Mouse (Mus musculus) frontal cortex, postnatal 25 days (tissue): ENCODE measurements around the gene 3110009E18Rik.

Source experiments
- DNase-seq, 2 experiments: peaks; one replicate each; pipeline ENCODE4 v3.0.0; 2022; ENCODE audit warnings: low spot score in 2 of 2

3110009E18Rik gene

GRCm38 (mm10) chr1:120120969-120121811 is at the start of gene 3110009E18Rik, which contains the start of gene Dbi:
TSS of gene 3110009E18Rik (plus strand) at chr1:120121187.
TSS of gene Dbi (minus strand) at chr1:120121078.
- peak; percentile 90 to 95 for DNase-seq

DNA sequence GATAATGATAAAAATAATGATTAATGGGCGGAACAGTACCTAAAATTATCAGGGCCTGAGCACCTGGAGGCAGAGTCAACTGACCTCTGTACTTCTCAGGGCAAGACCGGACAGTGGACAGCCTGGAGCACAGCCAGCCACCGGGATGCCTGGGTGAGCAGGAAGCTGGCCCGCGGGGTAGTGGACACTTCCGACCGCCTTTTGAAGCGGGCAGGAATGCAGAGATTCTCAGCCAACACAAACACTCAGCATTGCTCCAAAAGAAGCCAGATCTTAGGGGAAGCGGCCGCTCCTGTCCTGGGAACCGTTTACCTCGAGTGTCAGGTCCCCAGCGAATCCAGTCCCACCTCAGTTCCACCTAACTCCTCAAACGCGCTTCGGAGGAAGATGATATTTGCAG is 48.1 kb upstream of the 3110009E18Rik start:
- no peak for DNase-seq

- DNase-seq = no peak
These were observed 47.3 kb upstream of the 3110009E18Rik start, which contains the start of gene Tmem37 for GRCm38 (mm10) chr1:120073519-120074306. TSS of gene Tmem37 (minus strand) at chr1:120074074.

DNA sequence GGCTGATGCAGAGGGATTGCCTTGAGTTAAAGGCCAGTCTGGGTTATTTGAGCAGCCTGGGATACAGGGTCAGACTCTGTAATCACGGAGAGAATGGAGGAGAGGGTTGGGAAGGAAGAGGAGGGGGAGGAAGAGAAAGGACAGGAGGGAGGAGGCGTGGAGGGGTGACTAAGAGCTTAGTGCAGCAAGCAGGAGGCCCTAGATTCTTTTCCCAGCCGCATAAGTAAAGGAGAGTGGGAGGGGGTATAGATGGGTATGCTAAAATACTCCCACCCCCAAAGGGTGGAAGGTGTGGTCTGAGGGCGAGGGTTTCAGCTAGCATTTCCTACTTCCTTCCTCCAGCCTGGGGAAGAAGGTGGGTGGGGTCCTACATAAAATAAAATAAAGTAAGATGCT is 46.7 kb upstream of the 3110009E18Rik start:
- DNase-seq = no peak

GRCm38 (mm10) chr1:120074931-120075330 is 46.1 kb upstream of the 3110009E18Rik start:
- DNase-seq = no peak

DNA sequence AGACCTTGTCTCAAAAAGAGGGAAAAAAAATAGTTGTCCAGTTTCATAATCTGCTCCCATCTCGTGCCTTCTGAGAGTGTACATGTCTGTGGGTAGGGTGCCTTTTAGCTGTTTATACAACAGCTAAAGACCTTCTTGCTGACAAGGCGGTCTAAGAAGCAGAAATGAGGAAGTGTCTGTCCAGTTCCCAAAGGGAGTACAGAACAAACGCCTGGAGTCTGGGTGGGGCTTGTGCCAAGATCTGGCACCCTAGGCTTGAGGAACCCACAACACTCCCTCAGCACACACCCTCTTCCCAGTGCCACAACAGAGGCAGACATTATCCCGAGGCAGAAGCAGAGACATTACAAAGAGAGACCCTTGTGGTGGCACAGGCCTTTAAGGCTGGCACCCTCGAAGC is 45.5 kb upstream of the 3110009E18Rik start:
- DNase-seq = no peak

- no peak for DNase-seq
These were observed 43.1 kb upstream of the 3110009E18Rik start for GRCm38 (mm10) chr1:120077746-120078410.

- DNase-seq = no peak
These were observed 40.4 kb upstream of the 3110009E18Rik start for GRCm38 (mm10) chr1:120080632-120081031.

DNA sequence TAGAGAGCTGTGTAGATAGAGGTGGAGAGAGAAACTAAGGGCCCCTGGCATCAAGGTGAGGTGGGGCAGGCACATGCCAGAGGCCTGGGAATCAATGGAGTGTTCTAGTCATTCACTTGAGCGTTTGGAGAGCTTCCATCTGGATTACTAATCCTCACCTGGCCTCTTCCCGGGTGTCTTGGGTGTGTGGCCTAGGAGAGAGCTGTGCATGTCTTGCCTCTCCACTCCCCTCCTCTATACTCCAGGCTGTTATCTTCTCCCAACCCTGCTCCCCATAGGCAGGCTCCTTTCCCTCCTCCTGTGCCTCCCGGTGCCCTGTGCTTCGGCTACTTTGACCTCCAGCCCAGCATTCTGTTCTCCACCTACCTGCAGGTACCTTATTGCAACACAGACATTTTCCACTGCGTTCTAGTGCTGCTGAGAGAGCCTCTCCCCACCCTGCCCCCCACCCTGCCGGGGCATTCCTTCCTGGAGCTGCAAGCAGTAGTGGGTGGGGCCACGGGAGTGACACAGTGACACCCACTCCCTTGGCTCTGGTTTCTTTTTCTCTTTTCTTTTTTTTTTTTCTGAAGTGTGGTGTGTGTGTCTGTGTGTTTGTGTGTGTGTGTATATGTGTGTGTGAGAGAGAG is 37.9 kb upstream of the 3110009E18Rik start:
- DNase-seq = no peak

DNA sequence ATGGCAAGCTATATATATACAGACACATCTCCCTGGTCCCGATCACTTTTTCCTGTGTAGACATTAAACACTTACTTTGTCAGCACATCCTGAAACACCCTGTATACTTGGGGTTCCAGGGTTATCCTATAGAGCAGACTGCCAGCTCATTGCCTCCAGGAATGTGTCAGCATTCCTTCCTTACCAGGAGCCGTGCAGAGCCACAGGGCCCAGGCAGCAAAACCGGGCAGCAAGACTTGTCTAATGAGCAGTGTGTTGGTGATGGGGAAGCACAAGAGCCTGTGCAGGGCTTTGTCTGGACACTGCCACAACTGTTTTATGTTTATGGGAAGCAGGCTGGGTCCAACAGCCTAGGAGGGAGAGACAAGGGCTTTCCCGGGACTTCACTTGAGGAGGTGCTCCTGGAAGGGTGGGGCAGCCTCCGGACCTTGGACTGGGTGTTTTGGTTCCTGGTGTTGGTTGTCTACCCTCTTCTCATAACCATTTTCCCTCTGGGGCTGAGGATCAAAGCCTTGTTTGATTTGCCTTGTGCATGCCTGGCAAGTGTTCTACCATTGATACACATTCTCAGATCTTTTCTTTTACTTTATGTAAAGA is 37.0 kb upstream of the 3110009E18Rik start:
- no peak for DNase-seq

DNA sequence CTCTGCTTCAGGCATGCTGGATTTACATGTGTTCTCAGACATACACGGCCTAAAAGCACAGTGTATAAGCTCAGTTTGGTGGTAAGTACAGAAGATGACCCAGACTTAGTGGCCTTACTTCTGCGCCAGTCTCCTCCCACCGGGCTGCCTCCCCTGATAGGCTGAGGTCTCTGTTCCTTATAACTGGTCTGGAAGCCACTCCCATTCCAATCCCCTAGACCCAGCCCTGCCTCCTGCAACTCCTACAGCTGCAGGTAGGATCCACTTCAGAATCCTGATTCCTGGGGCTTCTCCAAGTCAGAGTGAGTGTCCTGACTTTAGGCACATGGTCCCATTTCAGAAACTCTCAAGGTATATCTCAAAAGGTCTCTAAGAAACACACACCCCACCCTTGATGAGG is 35.3 kb upstream of the 3110009E18Rik start:
- DNase-seq = no peak

- no peak for DNase-seq
These were observed 34.3 kb upstream of the 3110009E18Rik start for GRCm38 (mm10) chr1:120086644-120087043.

DNA sequence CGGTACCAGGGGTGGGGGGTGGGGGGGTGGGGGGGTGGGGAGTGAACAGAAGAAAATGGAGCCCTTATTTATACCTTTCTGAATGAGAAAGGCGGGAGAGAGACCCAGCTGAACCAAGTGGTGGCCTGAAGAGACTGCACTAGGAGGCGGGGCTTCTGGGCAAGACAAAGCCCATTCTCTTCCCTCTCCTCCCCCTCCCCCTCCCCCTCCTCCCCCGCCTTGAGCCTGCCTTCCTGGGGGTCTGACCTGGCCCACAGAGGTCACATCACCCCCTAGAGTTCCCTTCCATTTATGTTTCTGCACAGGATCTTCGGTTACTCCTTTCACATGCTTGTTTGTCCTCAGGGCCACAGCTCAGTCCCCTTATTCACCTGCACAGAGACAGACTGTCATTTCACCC is 31.8 kb upstream of the 3110009E18Rik start:
- no peak for DNase-seq

DNA sequence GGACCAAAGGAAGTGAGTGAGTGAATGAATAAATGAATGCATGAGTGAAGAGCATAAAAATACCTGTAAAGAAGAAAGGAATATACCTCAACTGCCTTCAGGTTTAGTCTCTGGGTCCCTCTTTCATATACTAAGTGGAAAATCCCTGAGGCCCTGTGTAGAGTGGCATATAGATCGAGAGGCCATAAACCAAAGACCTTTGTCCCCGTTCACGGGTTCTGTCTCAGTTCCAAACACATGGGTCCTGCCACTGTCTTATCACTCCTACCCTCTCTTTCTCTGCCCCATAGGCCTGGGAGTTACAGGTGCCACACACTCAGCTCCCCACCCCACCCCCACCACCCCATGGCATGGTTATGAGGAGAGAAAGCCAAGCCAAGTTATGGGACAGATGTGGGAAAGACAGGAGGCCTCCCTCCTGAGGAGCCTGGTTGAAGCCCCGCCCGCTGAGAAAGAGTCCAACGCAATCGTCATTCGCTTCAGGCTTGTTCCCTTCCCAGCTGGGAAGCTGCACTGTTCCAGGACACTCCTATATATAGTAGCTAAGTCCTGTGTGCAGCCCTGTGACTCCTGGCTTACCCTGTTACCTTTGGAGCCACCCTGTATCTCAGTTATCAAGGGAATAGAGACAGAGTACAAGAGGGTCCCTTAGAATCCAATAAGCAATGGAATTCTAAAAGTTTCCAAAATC is 30.0 kb upstream of the 3110009E18Rik start:
- DNase-seq = no peak

DNA sequence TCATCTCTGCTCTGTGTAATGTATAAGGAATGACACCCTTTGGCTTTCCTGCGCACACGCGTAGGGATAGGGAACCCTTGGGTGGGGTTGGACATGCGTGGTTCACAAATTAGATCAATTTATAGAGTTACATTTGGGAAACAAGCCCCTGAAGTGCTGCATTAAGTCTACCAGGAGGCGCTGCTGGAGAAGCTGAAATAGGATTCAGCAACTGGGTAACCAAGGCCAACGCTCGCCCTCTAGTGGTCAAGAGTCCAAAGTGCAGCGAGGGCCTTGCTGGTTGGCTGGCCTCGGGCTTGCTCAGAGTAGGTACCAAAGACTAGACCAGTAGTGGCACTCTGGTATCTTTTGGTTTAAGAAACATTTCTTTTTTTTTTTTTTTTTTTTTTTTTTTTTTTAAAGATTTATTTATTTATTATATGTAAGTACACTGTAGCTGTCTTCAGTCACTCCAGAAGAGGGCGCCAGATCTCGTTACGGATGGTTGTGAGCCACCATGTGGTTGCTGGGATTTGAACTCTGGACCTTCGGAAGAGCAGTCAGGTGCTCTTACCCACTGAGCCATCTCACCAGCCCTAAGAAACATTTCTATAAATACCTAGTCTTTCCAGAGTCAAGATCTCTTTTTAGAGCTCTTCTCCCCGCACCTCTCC is 27.4 kb upstream of the 3110009E18Rik start:
- peak; percentile 84 for DNase-seq

- no peak for DNase-seq
These were observed 26.1 kb upstream of the 3110009E18Rik start for GRCm38 (mm10) chr1:120094920-120095319.

GRCm38 (mm10) chr1:120098327-120098726 is 22.7 kb upstream of the 3110009E18Rik start:
- DNase-seq = peak; percentile 71 to 78

DNA sequence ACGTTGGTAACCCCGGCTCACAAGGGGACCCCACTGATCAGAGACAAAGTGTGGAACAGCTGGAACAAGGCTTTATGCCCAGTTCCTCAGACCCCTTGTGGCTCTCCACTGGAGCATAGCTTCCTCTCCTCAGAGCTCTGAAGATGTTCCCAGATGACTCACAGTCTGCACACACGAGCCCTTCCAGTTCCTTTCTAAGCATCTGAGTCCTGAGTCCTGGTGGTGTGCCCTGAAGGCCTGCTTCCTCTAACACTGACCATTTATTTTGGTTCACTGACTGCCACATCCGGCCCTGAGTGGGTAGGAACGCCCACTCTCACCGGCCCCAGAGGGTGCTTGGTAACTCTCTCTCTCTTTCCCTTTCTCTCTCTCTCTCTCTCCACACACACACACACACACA is 21.5 kb upstream of the 3110009E18Rik start:
- DNase-seq = no peak

- no peak for DNase-seq
These were observed 20.3 kb upstream of the 3110009E18Rik start for GRCm38 (mm10) chr1:120100456-120101226.
